Mouse (Mus musculus): Measurements from ENCODE around the gene Huwe1. TPM values are rescaled to one million over a fixed set of nuclear protein-coding genes. Genes with fewer than 3 reads are reported as not detected.

Gene Huwe1
- polyA plus RNA-seq (2015; fragmentation: Nextera tagmentation; extraction: Ambion mirVana) = 38.1 and 47.6 TPM in 2 replicates

- Histone ChIP-seq H3K36me3 (ENCODE audit: control insufficient read depth, insufficient read depth, low read length) (no peaks in the 10 kb centered on the region), H3K4me2 (ENCODE audit: low read length) (peak within 1 kb of the TSS; percentile 49), H3K27me3 (replicated peaks; ENCODE audit: control insufficient read depth, insufficient read depth, low read length) (no peaks in the 10 kb centered on the region; the same call in 1 of the 2 replicates), H3K27ac (ENCODE audit: low read depth, low read length) (peak within 1 kb of the TSS; percentile 92), H3K4me1 (ENCODE audit: control insufficient read depth, insufficient read depth, low read depth, low read length) (peaks cover 7% of the 10 kb centered on the region), H3K9ac (ENCODE audit: low read depth, low read length) (peak within 1 kb of the TSS; percentile 77), H3K4me3 (ENCODE audit: low read length) (peak within 1 kb of the TSS; percentile 56), H3K9me3 (ENCODE audit: control insufficient read depth, low read length) (no peaks in the 10 kb centered on the region)
- 15% methylated on average over 26 of the region's 36 CpGs for WGBS
- peak; percentile 48 for ATAC-seq
Measured at GRCm38 (mm10) chrX:151800701-151801511, at the start of gene Huwe1. Gene Huwe1, plus strand, starts transcription at chrX:151800807.

- no peaks in the 10 kb centered on the region for H3K36me3 ChIP-seq (ENCODE audit: control insufficient read depth, insufficient read depth, low read length)
- no peak for ATAC-seq
- no peak overlapping the region for H3K4me2 ChIP-seq (ENCODE audit: low read length)
- H3K4me3 ChIP-seq (ENCODE audit: low read length) = no peak overlapping the region
- H3K27me3 ChIP-seq (replicated peaks; ENCODE audit: control insufficient read depth, insufficient read depth, low read length) = no peaks in the 10 kb centered on the region
- no peak overlapping the region for H3K9ac ChIP-seq (ENCODE audit: low read depth, low read length)
- no peaks in the 10 kb centered on the region for H3K4me1 ChIP-seq (ENCODE audit: control insufficient read depth, insufficient read depth, low read depth, low read length)
- no peaks in the 10 kb centered on the region for H3K9me3 ChIP-seq (ENCODE audit: control insufficient read depth, low read length)
- no peak overlapping the region for H3K27ac ChIP-seq (ENCODE audit: low read depth, low read length)
- 89% methylated on average over 1 of the region's 1 CpGs for WGBS
Measured at GRCm38 (mm10) chrX:151780348-151780747, 20.3 kb upstream of the Huwe1 start.

GRCm38 (mm10) chrX:151782939-151783338 is 17.7 kb upstream of the Huwe1 start:
- H3K9ac ChIP-seq (ENCODE audit: low read depth, low read length) = no peak overlapping the region
- WGBS = 82% methylated on average over 4 of the region's 4 CpGs
- no peaks in the 10 kb centered on the region for H3K27me3 ChIP-seq (replicated peaks; ENCODE audit: control insufficient read depth, insufficient read depth, low read length)
- no peak overlapping the region for H3K4me3 ChIP-seq (ENCODE audit: low read length)
- H3K27ac ChIP-seq (ENCODE audit: low read depth, low read length) = no peak overlapping the region
- H3K4me2 ChIP-seq (ENCODE audit: low read length) = no peak overlapping the region
- no peaks in the 10 kb centered on the region for H3K4me1 ChIP-seq (ENCODE audit: control insufficient read depth, insufficient read depth, low read depth, low read length)
- no peaks in the 10 kb centered on the region for H3K36me3 ChIP-seq (ENCODE audit: control insufficient read depth, insufficient read depth, low read length)
- ATAC-seq = no peak
- H3K9me3 ChIP-seq (ENCODE audit: control insufficient read depth, low read length) = no peaks in the 10 kb centered on the region

- H3K9me3 ChIP-seq (ENCODE audit: control insufficient read depth, low read length) = no peaks in the 10 kb centered on the region
- H3K4me3 ChIP-seq (ENCODE audit: low read length) = no peak overlapping the region
Measured at GRCm38 (mm10) chrX:151792766-151793165, 7.8 kb upstream of the Huwe1 start.

GRCm38 (mm10) chrX:151797970-151798369 is 2.6 kb upstream of the Huwe1 start:
- whole genome bisulfite sequencing = 46% methylated on average over 1 of the region's 1 CpGs
- Histone ChIP-seq H3K36me3 (ENCODE audit: control insufficient read depth, insufficient read depth, low read length) (no peaks in the 10 kb centered on the region), H3K4me2 (ENCODE audit: low read length) (no peak overlapping the region), H3K4me1 (ENCODE audit: control insufficient read depth, insufficient read depth, low read depth, low read length) (no peaks in the 10 kb centered on the region), H3K4me3 (ENCODE audit: low read length) (no peak overlapping the region), H3K27me3 (replicated peaks; ENCODE audit: control insufficient read depth, insufficient read depth, low read length) (no peaks in the 10 kb centered on the region; the same call in 1 of the 2 replicates), H3K27ac (ENCODE audit: low read depth, low read length) (no peak overlapping the region), H3K9me3 (ENCODE audit: control insufficient read depth, low read length) (no peaks in the 10 kb centered on the region), H3K9ac (ENCODE audit: low read depth, low read length) (no peak overlapping the region)
- ATAC-seq = no peak

More at GRCm38 (mm10) chrX:151792766-151793165, 7.8 kb upstream of the Huwe1 start:
- Histone ChIP-seq H3K4me1 (ENCODE audit: control insufficient read depth, insufficient read depth, low read depth, low read length) (no peaks in the 10 kb centered on the region), H3K27ac (ENCODE audit: low read depth, low read length) (no peak overlapping the region), H3K36me3 (ENCODE audit: control insufficient read depth, insufficient read depth, low read length) (no peaks in the 10 kb centered on the region), H3K4me2 (ENCODE audit: low read length) (no peak overlapping the region), H3K27me3 (replicated peaks; ENCODE audit: control insufficient read depth, insufficient read depth, low read length) (no peaks in the 10 kb centered on the region), H3K9ac (ENCODE audit: low read depth, low read length) (no peak overlapping the region)
- no peak for ATAC-seq
- WGBS = 62% methylated on average over 2 of the region's 2 CpGs

- Histone ChIP-seq H3K9me3 (ENCODE audit: control insufficient read depth, low read length) (no peaks in the 10 kb centered on the region), H3K36me3 (ENCODE audit: control insufficient read depth, insufficient read depth, low read length) (no peaks in the 10 kb centered on the region), H3K9ac (ENCODE audit: low read depth, low read length) (peak overlapping the region; percentile 55), H3K4me1 (ENCODE audit: control insufficient read depth, insufficient read depth, low read depth, low read length) (peaks cover 7% of the 10 kb centered on the region), H3K27me3 (replicated peaks; ENCODE audit: control insufficient read depth, insufficient read depth, low read length) (no peaks in the 10 kb centered on the region; the same call in 1 of the 2 replicates), H3K4me2 (ENCODE audit: low read length) (peak overlapping the region; percentile 52), H3K27ac (ENCODE audit: low read depth, low read length) (peak overlapping the region; percentile 86), H3K4me3 (ENCODE audit: low read length) (peak overlapping the region; percentile 42)
- no peak for ATAC-seq
- WGBS = 27% methylated on average over 13 of the region's 13 CpGs
Measured at GRCm38 (mm10) chrX:151802328-151802955, 1.8 kb downstream of the Huwe1 start.

- Histone ChIP-seq H3K4me2 (ENCODE audit: low read length) (peak overlapping the region; percentile 57), H3K36me3 (ENCODE audit: control insufficient read depth, insufficient read depth, low read length) (no peaks in the 10 kb centered on the region), H3K4me3 (ENCODE audit: low read length) (peak overlapping the region; percentile 60), H3K27me3 (replicated peaks; ENCODE audit: control insufficient read depth, insufficient read depth, low read length) (no peaks in the 10 kb centered on the region; the same call in 1 of the 2 replicates), H3K9me3 (ENCODE audit: control insufficient read depth, low read length) (no peaks in the 10 kb centered on the region), H3K27ac (ENCODE audit: low read depth, low read length) (peak overlapping the region; percentile 86), H3K4me1 (ENCODE audit: control insufficient read depth, insufficient read depth, low read depth, low read length) (peaks cover 7% of the 10 kb centered on the region), H3K9ac (ENCODE audit: low read depth, low read length) (peak overlapping the region; percentile 75)
- peak; percentile 92 for ATAC-seq
- 24% methylated on average over 61 of the region's 77 CpGs for WGBS
Measured at GRCm38 (mm10) chrX:151802956-151803776, 2.6 kb downstream of the Huwe1 start.

- no peaks in the 10 kb centered on the region for H3K36me3 ChIP-seq (ENCODE audit: control insufficient read depth, insufficient read depth, low read length)
- peak; percentile 38 for ATAC-seq
- peak overlapping the region; percentile 57 for H3K4me2 ChIP-seq (ENCODE audit: low read length)
- 23% methylated on average over 20 of the region's 20 CpGs for WGBS
- peaks cover 7% of the 10 kb centered on the region for H3K4me1 ChIP-seq (ENCODE audit: control insufficient read depth, insufficient read depth, low read depth, low read length)
- peak overlapping the region; percentile 85 for H3K27ac ChIP-seq (ENCODE audit: low read depth, low read length)
- H3K4me3 ChIP-seq (ENCODE audit: low read length) = peak overlapping the region; percentile 60
- no peaks in the 10 kb centered on the region for H3K9me3 ChIP-seq (ENCODE audit: control insufficient read depth, low read length)
- peak overlapping the region; percentile 75 for H3K9ac ChIP-seq (ENCODE audit: low read depth, low read length)
- no peaks in the 10 kb centered on the region; the same call in 1 of the 2 replicates for H3K27me3 ChIP-seq (replicated peaks; ENCODE audit: control insufficient read depth, insufficient read depth, low read length)
Measured at GRCm38 (mm10) chrX:151803777-151804101, 3.1 kb downstream of the Huwe1 start.
